Mouse (Mus musculus) midbrain, postnatal 0 days (tissue): ENCODE data around the gene Mrpl2. TPM values are rescaled to one million over a fixed set of nuclear protein-coding genes. Genes with fewer than 3 reads are reported as not detected.

ENCODE experiments used
- ATAC-seq: fragments of 200-750 bp; cut with Nextera tagmentation; 2 replicates; pipeline ENCODE4 v1.8.0; 2017; ENCODE audit warnings: moderate number of reproducible peaks, mild to moderate bottlenecking, moderate TSS enrichment, moderate library complexity; ENCODE audit not compliant: low FRiP score
- DNase-seq: peaks from one replicate; pipeline ENCODE4 v3.0.0-alpha.2; 2015; ENCODE audit warnings: low spot score
- H3K27ac ChIP-seq: fragments of 300-500 bp; sonication (generic); 2 replicates; pipeline ENCODE4 v1.5.1; 2014; ENCODE audit warnings: low read depth, mild to moderate bottlenecking, low read length, mixed read lengths
- H3K27me3 ChIP-seq: fragments of 300-500 bp; sonication (generic); 2 replicates; pipeline ENCODE4 v1.6.1; 2014; ENCODE audit warnings: low read length, control low read depth, mixed read lengths; ENCODE audit not compliant: insufficient read depth
- H3K36me3 ChIP-seq: fragments of 300-500 bp; sonication (generic); 2 replicates; pipeline ENCODE4 v1.6.1; 2014; ENCODE audit warnings: low read length, control low read depth, mixed read lengths; ENCODE audit not compliant: insufficient read depth
- H3K4me1 ChIP-seq: fragments of 300-500 bp; sonication (generic); 2 replicates; pipeline ENCODE4 v1.6.1; 2014; ENCODE audit warnings: mild to moderate bottlenecking, control low read depth, antibody characterized with exemption, low read length, mixed read lengths; ENCODE audit not compliant: insufficient read depth
- H3K4me2 ChIP-seq: fragments of 300-500 bp; sonication (generic); 2 replicates; pipeline ENCODE4 v1.6.1; 2014; ENCODE audit warnings: low read depth, mild to moderate bottlenecking, low read length, mixed read lengths; ENCODE audit not compliant: poor library complexity, severe bottlenecking
- H3K4me3 ChIP-seq: fragments of 300-500 bp; sonication (generic); 2 replicates; pipeline ENCODE4 v1.5.1; 2014; ENCODE audit warnings: low read depth, mild to moderate bottlenecking, low read length, moderate library complexity
- H3K9ac ChIP-seq: fragments of 300-500 bp; sonication (generic); replicated peaks from 2 replicates; pipeline ENCODE4 v1.6.1; 2014; ENCODE audit warnings: mild to moderate bottlenecking, low read length, moderate library complexity, mixed read lengths; ENCODE audit not compliant: poor library complexity, severe bottlenecking
- H3K9me3 ChIP-seq: fragments of 300-500 bp; sonication (generic); 2 replicates; pipeline ENCODE4 v1.6.1; 2016; ENCODE audit warnings: low read length, control low read depth
- CTCF ChIP-seq: IDR thresholded peaks from 2 replicates; pipeline ENCODE4 v1.5.1; 2016; ENCODE audit warnings: antibody characterized with exemption, mild to moderate bottlenecking
- WGBS: fragments of 180-500 bp; shearing (Covaris S2); extraction: QIAGEN DNeasy Blood & Tissue Kit; methylation state at CpG from one replicate; pipeline ENCODE4 v1.1.7; 2014; 5-methylcytosine and 5-hydroxymethylcytosine counted together
- polyA plus RNA-seq: library from polyadenylated mRNA; unstranded; fragments of >200 nt; fragmentation: Nextera tagmentation; extraction: Ambion mirVana; gene quantifications from 2 replicates; pipeline ENCODE4 v1.2.1, GENCODE M21; 2015
- total RNA-seq: library from RNA; depleted of rRNA; stranded (reverse); fragments of >200 nt; gene quantifications from 2 replicates; pipeline ENCODE4 v1.2.3, GENCODE M21; 2014

The Mrpl2 gene
- total and polyA plus RNA-seq, 2 experiments from 2014 or later = 46.7 to 85.7 TPM

- TF ChIP-seq CTCF = no peak
- no peak for ATAC-seq
Measured at GRCm38 (mm10) chr17:46661981-46662380, 16.0 kb downstream of the Mrpl2 start.

GRCm38 (mm10) chr17:46662730-46663129 lies 16.7 kb downstream of the Mrpl2 start:
- Histone ChIP-seq H3K9ac (no peak overlapping the region), H3K27me3 (no peaks in the 10 kb centered on the region), H3K4me2 (no peak overlapping the region), H3K4me1 (no peaks in the 10 kb centered on the region), H3K36me3 (peaks cover 78% of the 10 kb centered on the region), H3K9me3 (no peaks in the 10 kb centered on the region), H3K27ac (no peak overlapping the region), H3K4me3 (no peak overlapping the region)
- WGBS = 87% methylated on average over 5 of the region's 5 CpGs
- ATAC-seq = no peak
- no peak for TF ChIP-seq CTCF
- no peak for DNase-seq

More at GRCm38 (mm10) chr17:46661981-46662380, 16.0 kb downstream of the Mrpl2 start:
- Histone ChIP-seq H3K9me3 (no peaks in the 10 kb centered on the region), H3K9ac (no peak overlapping the region), H3K36me3 (peaks cover 82% of the 10 kb centered on the region), H3K27ac (no peak overlapping the region), H3K4me2 (no peak overlapping the region), H3K4me1 (no peaks in the 10 kb centered on the region), H3K27me3 (no peaks in the 10 kb centered on the region), H3K4me3 (no peak overlapping the region)
- WGBS = 89% methylated on average over 12 of the region's 12 CpGs
- no peak for DNase-seq

- TF ChIP-seq CTCF = no peak
- peaks cover 51% of the 10 kb centered on the region for H3K36me3 ChIP-seq
- H3K4me3 ChIP-seq = no peak overlapping the region
- H3K9ac ChIP-seq = no peak overlapping the region
- 85% methylated on average over 16 of the region's 16 CpGs for WGBS
- no peak overlapping the region for H3K27ac ChIP-seq
- no peaks in the 10 kb centered on the region for H3K9me3 ChIP-seq
- DNase-seq (no peak), ATAC-seq (no peak)
- H3K4me2 ChIP-seq = no peak overlapping the region
- H3K27me3 ChIP-seq = no peaks in the 10 kb centered on the region
- no peaks in the 10 kb centered on the region for H3K4me1 ChIP-seq
Measured at GRCm38 (mm10) chr17:46667712-46668111, 21.7 kb downstream of the Mrpl2 start.

- Histone ChIP-seq H3K9me3 (no peaks in the 10 kb centered on the region), H3K27me3 (no peaks in the 10 kb centered on the region), H3K36me3 (peaks cover 34% of the 10 kb centered on the region), H3K4me3 (no peak overlapping the region), H3K4me1 (peaks cover 10% of the 10 kb centered on the region; the same call in 1 of the 2 replicates), H3K9ac (no peak overlapping the region), H3K4me2 (no peak overlapping the region), H3K27ac (no peak overlapping the region)
- 94% methylated on average over 10 of the region's 10 CpGs for WGBS
- DNase-seq (no peak), ATAC-seq (no peak)
- TF ChIP-seq CTCF = no peak
Measured at GRCm38 (mm10) chr17:46669911-46670310, 23.9 kb downstream of the Mrpl2 start.

- no peaks in the 10 kb centered on the region for H3K27me3 ChIP-seq
- peak within 1 kb of the TSS; percentile 55 for H3K9ac ChIP-seq
- peaks cover 52% of the 10 kb centered on the region for H3K36me3 ChIP-seq
- under 1% methylated on average over 43 of the region's 43 CpGs for WGBS
- no peaks in the 10 kb centered on the region for H3K9me3 ChIP-seq
- peak; percentile 95 for DNase-seq
- no peak for TF ChIP-seq CTCF
- peak within 1 kb of the TSS; percentile 83 for H3K4me2 ChIP-seq
- peaks cover 14% of the 10 kb centered on the region; the same call in 1 of the 2 replicates for H3K4me1 ChIP-seq
- peak within 1 kb of the TSS; percentile 58 for H3K4me3 ChIP-seq
- ATAC-seq = peak; percentile 85
- peak within 1 kb of the TSS; percentile 55 for H3K27ac ChIP-seq
Measured at GRCm38 (mm10) chr17:46673850-46674529, 28.0 kb downstream of the Mrpl2 start, which contains the start of gene Rrp36. TSS of gene Rrp36 (minus strand) at chr17:46674352.

GRCm38 (mm10) chr17:46674530-46675283 lies 28.7 kb downstream of the Mrpl2 start:
- peak overlapping the region; percentile 33 for H3K27ac ChIP-seq
- H3K27me3 ChIP-seq = no peaks in the 10 kb centered on the region
- H3K36me3 ChIP-seq = peaks cover 47% of the 10 kb centered on the region
- 17% methylated on average over 15 of the region's 15 CpGs for WGBS
- ATAC-seq (peak; percentile 10; the same call in 1 of the 2 replicates), DNase-seq (no peak)
- peaks cover 21% of the 10 kb centered on the region; the same call in 1 of the 2 replicates for H3K4me1 ChIP-seq
- peak overlapping the region; percentile 55 for H3K9ac ChIP-seq
- peak overlapping the region; percentile 58 for H3K4me3 ChIP-seq
- no peak for TF ChIP-seq CTCF
- H3K9me3 ChIP-seq = no peaks in the 10 kb centered on the region
- peak overlapping the region; percentile 83 for H3K4me2 ChIP-seq
